Mouse (Mus musculus) hindbrain, embryonic 15.5 days (tissue): ENCODE results near the gene Txndc15. TPM values are rescaled to one million over a fixed set of nuclear protein-coding genes. Genes with fewer than 3 reads are reported as not detected.
A peak's percentile ranks its signal among the peaks of the same experiment; 100 is the strongest.
"Not testable (repeated sequence)": the region's sequence is repeated elsewhere in the genome, so short reads cannot be mapped to it uniquely, and the experiment has no call there.

ENCODE experiments used
- ATAC-seq: fragments of 200-750 bp; cut with Nextera tagmentation; 2 replicates; pipeline ENCODE4 v1.8.0; 2017; ENCODE audit warnings: low read depth, moderate number of reproducible peaks, moderate TSS enrichment; ENCODE audit not compliant: low FRiP score
- H3K27ac ChIP-seq: fragments of 300-500 bp; sonication (generic); replicated peaks from 2 replicates; pipeline ENCODE4 v1.5.1; 2015; ENCODE audit warnings: mild to moderate bottlenecking, inconsistent platforms
- H3K27me3 ChIP-seq: fragments of 300-500 bp; sonication (generic); 2 replicates; pipeline ENCODE4 v1.6.1; 2015; ENCODE audit warnings: control low read depth, inconsistent platforms
- H3K36me3 ChIP-seq: fragments of 300-500 bp; sonication (generic); 2 replicates; pipeline ENCODE4 v1.6.1; 2015; ENCODE audit warnings: control low read depth, inconsistent platforms
- H3K4me1 ChIP-seq: fragments of 300-500 bp; sonication (generic); replicated peaks from 2 replicates; pipeline ENCODE4 v1.6.1; 2015; ENCODE audit warnings: control low read depth, inconsistent platforms
- H3K4me2 ChIP-seq: fragments of 300-500 bp; sonication (generic); 2 replicates; pipeline ENCODE4 v1.6.1; 2015; ENCODE audit warnings: moderate library complexity, mild to moderate bottlenecking, inconsistent platforms
- H3K4me3 ChIP-seq: fragments of 300-500 bp; sonication (generic); 2 replicates; pipeline ENCODE4 v1.5.1; 2015; ENCODE audit warnings: mild to moderate bottlenecking, inconsistent platforms
- H3K9ac ChIP-seq: fragments of 300-500 bp; sonication (generic); 2 replicates; pipeline ENCODE4 v1.6.1; 2015; ENCODE audit warnings: inconsistent platforms
- H3K9me3 ChIP-seq: fragments of 300-500 bp; sonication (generic); 2 replicates; pipeline ENCODE4 v1.6.1; 2016; ENCODE audit warnings: control low read depth, inconsistent platforms
- WGBS: fragments of 180-500 bp; shearing (Covaris S2); methylation state at CpG from one replicate; pipeline ENCODE4 v1.1.7; 2015; 5-methylcytosine and 5-hydroxymethylcytosine counted together
- polyA plus RNA-seq: library from polyadenylated mRNA; unstranded; fragments of >200 nt; fragmentation: Nextera tagmentation; extraction: Ambion mirVana; gene quantifications from 2 replicates; pipeline ENCODE4 v1.2.1, GENCODE M21; 2015

The Txndc15 gene
- polyA plus RNA-seq, 1 experiment from 2014 or later = 142 TPM

- not testable (repeated sequence) for H3K27ac ChIP-seq, ATAC-seq, H3K27me3 ChIP-seq, H3K9me3 ChIP-seq, H3K4me2 ChIP-seq, H3K4me3 ChIP-seq, H3K9ac ChIP-seq
- Histone ChIP-seq H3K4me1 (peaks cover 23% of the 10 kb centered on the region), H3K36me3 (peaks cover 18% of the 10 kb centered on the region)
- WGBS = 92% methylated on average over 1 of the region's 3 CpGs
Observed at GRCm38 (mm10) chr13:55695989-55696388, 18.5 kb upstream of the Txndc15 start.

DNA sequence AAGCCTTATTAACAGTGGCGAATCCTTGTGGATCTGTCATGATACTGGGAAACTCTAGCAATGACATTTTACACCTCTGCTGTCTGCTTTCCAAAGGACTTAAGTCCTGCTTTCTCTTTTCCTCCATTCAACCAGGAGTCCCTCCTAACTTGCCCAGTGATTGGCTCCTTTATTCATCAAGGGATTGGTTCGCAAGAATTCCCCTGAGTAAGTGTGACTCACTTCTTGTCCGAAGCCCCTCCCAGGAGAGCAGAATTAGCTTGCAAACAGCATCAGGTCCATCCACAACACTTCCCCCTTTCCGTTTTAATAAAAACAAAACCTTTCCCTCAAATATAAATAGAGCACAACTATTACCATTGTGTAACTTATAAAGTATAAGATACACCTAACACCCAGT lies 10.1 kb upstream of the Txndc15 start:
- no peak overlapping the region for H3K4me2 ChIP-seq
- H3K4me3 ChIP-seq = no peak overlapping the region
- no peak for ATAC-seq
- H3K4me1 ChIP-seq = no peaks in the 10 kb centered on the region
- WGBS = 88% methylated on average over 4 of the region's 4 CpGs
- H3K9ac ChIP-seq = no peak overlapping the region
- peaks cover 37% of the 10 kb centered on the region for H3K36me3 ChIP-seq
- H3K27me3 ChIP-seq = no peaks in the 10 kb centered on the region
- H3K9me3 ChIP-seq = no peaks in the 10 kb centered on the region
- H3K27ac ChIP-seq = no peak overlapping the region

GRCm38 (mm10) chr13:55712846-55713245 lies 1.6 kb upstream of the Txndc15 start:
- H3K4me3 ChIP-seq = no peak overlapping the region
- H3K36me3 ChIP-seq = no peaks in the 10 kb centered on the region; the same call in 1 of the 2 replicates
- no peak overlapping the region for H3K27ac ChIP-seq
- H3K27me3 ChIP-seq = no peaks in the 10 kb centered on the region
- no peaks in the 10 kb centered on the region for H3K9me3 ChIP-seq
- WGBS = 92% methylated on average over 3 of the region's 3 CpGs
- H3K4me1 ChIP-seq = peaks cover 31% of the 10 kb centered on the region
- no peak for ATAC-seq
- no peak overlapping the region for H3K4me2 ChIP-seq
- no peak overlapping the region for H3K9ac ChIP-seq

- H3K4me1 ChIP-seq = peaks cover 32% of the 10 kb centered on the region
- H3K4me3 ChIP-seq = peak overlapping the region; percentile 75
- peaks cover 8% of the 10 kb centered on the region for H3K36me3 ChIP-seq
- peak overlapping the region; percentile 97 for H3K27ac ChIP-seq
- H3K4me2 ChIP-seq = peak overlapping the region; percentile 70
- no peak for ATAC-seq
- H3K27me3 ChIP-seq = no peaks in the 10 kb centered on the region
- peak overlapping the region; percentile 89 for H3K9ac ChIP-seq
- H3K9me3 ChIP-seq = no peaks in the 10 kb centered on the region
- 9% methylated on average over 5 of the region's 5 CpGs for WGBS
Observed at GRCm38 (mm10) chr13:55715167-55715512, 690 bp downstream of the Txndc15 start.

- no peak overlapping the region; the same call in 1 of the 2 replicates for H3K4me3 ChIP-seq
- H3K27me3 ChIP-seq = no peaks in the 10 kb centered on the region
- H3K36me3 ChIP-seq = peaks cover 14% of the 10 kb centered on the region
- no peak for ATAC-seq
- WGBS = 85% methylated on average over 7 of the region's 7 CpGs
- no peak overlapping the region for H3K27ac ChIP-seq
- H3K4me1 ChIP-seq = peaks cover 32% of the 10 kb centered on the region
- H3K9me3 ChIP-seq = no peaks in the 10 kb centered on the region
- H3K9ac ChIP-seq = no peak overlapping the region
- peak overlapping the region; percentile 70 for H3K4me2 ChIP-seq
Observed at GRCm38 (mm10) chr13:55715908-55716510, 1.6 kb downstream of the Txndc15 start.

- peak; percentile 46; the same call in 1 of the 2 replicates for ATAC-seq
- H3K4me3 ChIP-seq = no peak overlapping the region
- no peak overlapping the region for H3K4me2 ChIP-seq
- peaks cover 18% of the 10 kb centered on the region for H3K4me1 ChIP-seq
- 59% methylated on average over 8 of the region's 8 CpGs for WGBS
- H3K9ac ChIP-seq = no peak overlapping the region; the same call in 1 of the 2 replicates
- H3K27me3 ChIP-seq = no peaks in the 10 kb centered on the region
- peaks cover 43% of the 10 kb centered on the region for H3K36me3 ChIP-seq
- H3K9me3 ChIP-seq = no peaks in the 10 kb centered on the region
- H3K27ac ChIP-seq = no peak overlapping the region
Observed at GRCm38 (mm10) chr13:55721516-55721915, 7.1 kb downstream of the Txndc15 start.

GRCm38 (mm10) chr13:55721995-55722394 lies 7.5 kb downstream of the Txndc15 start:
- ATAC-seq = no peak
- H3K4me1 ChIP-seq = peaks cover 15% of the 10 kb centered on the region
- H3K9ac ChIP-seq = no peak overlapping the region; the same call in 1 of the 2 replicates
- H3K4me3 ChIP-seq = no peak overlapping the region
- no peak overlapping the region for H3K4me2 ChIP-seq
- WGBS = 86% methylated on average over 2 of the region's 2 CpGs
- H3K36me3 ChIP-seq = peaks cover 43% of the 10 kb centered on the region
- H3K27me3 ChIP-seq = no peaks in the 10 kb centered on the region
- no peak overlapping the region for H3K27ac ChIP-seq
- H3K9me3 ChIP-seq = no peaks in the 10 kb centered on the region

DNA sequence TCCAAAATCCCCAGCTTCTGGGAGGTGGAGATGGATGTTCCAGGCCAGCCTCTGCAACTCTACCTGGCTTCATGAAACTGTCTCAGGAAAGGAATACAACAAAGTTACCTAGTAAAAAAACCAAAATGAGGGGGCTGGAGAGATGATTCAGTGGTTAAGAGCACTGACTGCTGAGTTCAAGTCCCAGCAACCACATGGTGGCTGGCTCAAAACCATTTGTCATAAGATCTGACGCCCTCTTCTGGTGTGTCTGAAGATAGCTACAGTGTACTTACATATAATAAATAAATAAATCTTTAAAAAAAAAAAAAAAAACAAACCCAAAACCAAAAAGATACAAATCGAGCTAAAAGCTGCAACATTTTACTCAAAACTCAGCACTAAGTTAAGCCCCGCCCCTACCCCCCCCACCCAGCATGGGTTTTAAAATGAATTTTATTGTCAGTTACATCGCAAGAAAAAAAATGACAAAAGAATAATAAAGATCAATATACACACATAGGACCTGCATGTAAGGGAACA lies 12.2 kb downstream of the Txndc15 start:
- peak overlapping the region; percentile 65 for H3K4me3 ChIP-seq
- peak overlapping the region; percentile 97 for H3K27ac ChIP-seq
- no peaks in the 10 kb centered on the region for H3K27me3 ChIP-seq
- 4% methylated on average over 4 of the region's 4 CpGs for WGBS
- peak overlapping the region; percentile 68 for H3K4me2 ChIP-seq
- H3K36me3 ChIP-seq = peaks cover 28% of the 10 kb centered on the region; the same call in 1 of the 2 replicates
- no peak for ATAC-seq
- peaks cover 10% of the 10 kb centered on the region for H3K4me1 ChIP-seq
- H3K9ac ChIP-seq = peak overlapping the region; percentile 70
- H3K9me3 ChIP-seq = no peaks in the 10 kb centered on the region

GRCm38 (mm10) chr13:55727120-55727838 lies 12.8 kb downstream of the Txndc15 start, which contains the start of gene Pcbd2:
Pcbd2 (plus strand) TSS chr13:55727368.
- H3K4me3 ChIP-seq = peak within 1 kb of the TSS; percentile 65
- peak within 1 kb of the TSS; percentile 70 for H3K9ac ChIP-seq
- no peaks in the 10 kb centered on the region for H3K9me3 ChIP-seq
- H3K27ac ChIP-seq = peak within 1 kb of the TSS; percentile 97
- no peaks in the 10 kb centered on the region for H3K27me3 ChIP-seq
- ATAC-seq = peak; percentile 91
- peaks cover 24% of the 10 kb centered on the region; the same call in 1 of the 2 replicates for H3K36me3 ChIP-seq
- peaks cover 7% of the 10 kb centered on the region for H3K4me1 ChIP-seq
- H3K4me2 ChIP-seq = peak within 1 kb of the TSS; percentile 68
- WGBS = under 1% methylated on average over 71 of the region's 73 CpGs

- peak; percentile 68 for ATAC-seq
- Histone ChIP-seq H3K9ac (peak overlapping the region; percentile 70), H3K36me3 (peaks cover 24% of the 10 kb centered on the region; the same call in 1 of the 2 replicates), H3K4me2 (peak overlapping the region; percentile 68), H3K4me1 (peaks cover 7% of the 10 kb centered on the region), H3K4me3 (peak overlapping the region; percentile 65), H3K27ac (peak overlapping the region; percentile 97), H3K27me3 (no peaks in the 10 kb centered on the region), H3K9me3 (no peaks in the 10 kb centered on the region)
- WGBS = 4% methylated on average over 19 of the region's 19 CpGs
Observed at GRCm38 (mm10) chr13:55727839-55728238, 13.4 kb downstream of the Txndc15 start.

DNA sequence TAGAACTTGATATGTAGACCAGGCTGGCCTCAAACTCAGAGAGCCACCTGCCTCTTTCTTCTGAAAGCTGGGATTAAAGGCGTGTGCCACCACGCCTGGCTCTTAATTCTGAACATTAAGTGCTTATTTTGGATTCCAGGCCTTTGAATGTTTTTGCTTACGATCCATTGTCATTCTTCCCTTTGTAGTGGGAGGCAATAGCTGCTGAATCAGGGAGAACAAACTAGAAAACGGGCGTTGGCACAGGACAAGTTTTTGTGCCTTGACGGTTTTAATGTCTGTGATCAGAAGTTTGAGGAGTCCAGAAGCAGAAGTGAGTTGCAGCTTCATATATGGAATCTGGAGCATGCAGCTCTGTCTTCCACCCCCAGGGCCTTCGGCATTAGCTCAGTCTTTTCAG lies 16.3 kb downstream of the Txndc15 start:
- 87% methylated on average over 7 of the region's 7 CpGs for WGBS
- Histone ChIP-seq H3K9me3 (no peaks in the 10 kb centered on the region), H3K36me3 (0 out of 2 replicates have a peak, but pooled peaks cover 1% of the 10 kb centered on the region), H3K27me3 (no peaks in the 10 kb centered on the region), H3K27ac (no peak overlapping the region), H3K4me2 (no peak overlapping the region), H3K4me3 (no peak overlapping the region), H3K4me1 (peaks cover 7% of the 10 kb centered on the region), H3K9ac (no peak overlapping the region)
- no peak for ATAC-seq

DNA sequence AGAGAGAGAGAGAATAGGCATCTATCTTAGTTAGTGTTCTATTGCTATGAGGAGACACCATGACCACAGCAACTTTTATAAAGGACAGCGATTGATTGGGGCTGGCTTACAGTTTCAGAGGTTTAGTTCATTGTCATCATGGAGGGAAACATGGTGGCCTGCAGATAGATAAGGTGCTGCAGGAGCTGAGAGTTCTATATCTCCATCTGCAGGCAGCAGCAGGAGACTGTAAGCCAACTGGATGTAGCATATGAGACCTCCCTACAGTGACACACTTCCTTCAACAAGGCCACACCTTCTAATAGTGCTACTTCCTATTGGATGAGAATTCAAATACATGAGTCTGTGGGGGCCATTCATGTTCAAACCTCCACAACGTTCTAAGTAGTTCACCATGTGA lies 17.7 kb downstream of the Txndc15 start:
- no peak for ATAC-seq
- H3K9ac ChIP-seq = no peak overlapping the region
- H3K4me2 ChIP-seq = no peak overlapping the region
- no peaks in the 10 kb centered on the region for H3K27me3 ChIP-seq
- H3K4me1 ChIP-seq = peaks cover 5% of the 10 kb centered on the region
- no peak overlapping the region for H3K27ac ChIP-seq
- no peaks in the 10 kb centered on the region for H3K36me3 ChIP-seq
- H3K9me3 ChIP-seq = no peaks in the 10 kb centered on the region
- WGBS = 82% methylated on average over 2 of the region's 2 CpGs
- H3K4me3 ChIP-seq = no peak overlapping the region
